Mouse (Mus musculus): Measurements from ENCODE around the gene Tmem260.
A peak's percentile ranks its signal among the peaks of the same experiment; 100 is the strongest.

The Tmem260 gene

GRCm38 (mm10) chr14:48476278-48476677, 30.4 kb downstream of the Tmem260 start:
- DNase-seq (ENCODE audit: extremely low read depth, insufficient read length, low spot score), result no peak

DNA sequence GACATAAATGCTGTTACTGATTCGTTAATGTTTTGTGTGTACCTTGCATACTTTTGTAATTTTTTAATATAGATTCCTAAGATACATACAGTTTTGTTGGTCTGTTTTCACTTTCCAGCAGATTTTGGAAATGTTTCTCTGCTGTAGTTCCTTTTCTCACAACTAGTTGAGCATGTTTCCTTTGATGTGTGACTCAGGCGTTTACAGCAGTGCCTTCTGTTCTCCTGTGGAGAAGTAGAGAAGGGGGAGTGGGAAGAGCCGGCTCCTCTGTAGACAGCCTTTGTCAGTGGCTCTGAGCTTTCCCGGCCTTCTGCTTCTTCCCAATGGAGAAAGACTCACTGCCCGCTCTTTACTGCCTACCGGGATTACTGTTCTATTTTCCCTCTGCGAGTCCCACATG, 35.7 kb downstream of the Tmem260 start:
- DNase-seq (ENCODE audit: extremely low read depth, insufficient read length, low spot score), result no peak

GRCm38 (mm10) chr14:48482762-48483161, 36.8 kb downstream of the Tmem260 start:
- no peak for DNase-seq (ENCODE audit: extremely low read depth, insufficient read length, low spot score)

DNA sequence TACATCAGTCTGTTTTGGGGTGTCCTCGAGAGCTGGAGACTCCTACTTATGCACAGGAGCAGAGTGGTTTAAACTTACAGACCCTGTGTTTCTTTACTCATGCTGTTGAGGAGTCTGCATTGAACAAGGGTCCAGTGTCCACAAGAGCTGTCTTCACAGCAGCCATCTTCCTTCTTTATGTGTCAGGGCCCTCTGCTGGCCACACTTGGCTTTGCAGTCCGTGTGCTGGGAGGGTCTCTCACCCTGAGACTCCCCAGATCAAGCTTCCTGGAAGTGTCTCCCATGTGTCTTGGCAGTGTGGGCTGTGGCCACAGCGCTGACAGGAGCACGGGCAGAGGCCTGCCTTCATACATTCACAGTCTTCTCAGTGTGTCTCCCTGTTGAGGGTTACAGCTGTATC, 48.0 kb downstream of the Tmem260 start:
- peak; percentile 16 for DNase-seq (ENCODE audit: extremely low read depth, insufficient read length, low spot score)

DNA sequence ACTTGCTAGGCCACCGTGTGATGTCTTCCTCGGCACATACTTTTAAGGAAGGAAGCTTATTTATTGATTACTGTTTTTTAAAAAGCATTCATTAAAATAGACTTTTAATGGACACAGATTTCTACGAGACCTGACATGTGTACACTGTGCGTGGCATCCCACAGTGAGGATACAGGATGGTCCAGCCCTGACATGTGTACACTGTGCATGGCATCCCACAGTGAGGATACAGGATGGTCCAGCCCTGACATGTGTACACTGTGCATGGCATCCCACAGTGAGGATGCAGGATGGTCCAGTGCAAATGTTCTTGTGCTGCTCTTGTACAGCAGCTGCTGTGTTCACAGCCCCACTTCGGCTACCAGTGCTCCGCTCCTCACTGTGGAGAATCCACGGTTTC, 56.6 kb downstream of the Tmem260 start:
- DNase-seq (ENCODE audit: extremely low read depth, insufficient read length, low spot score), result no peak

- DNase-seq (ENCODE audit: extremely low read depth, insufficient read length, low spot score), result no peak
Measured at GRCm38 (mm10) chr14:48503691-48504565, 58.0 kb downstream of the Tmem260 start.

GRCm38 (mm10) chr14:48504566-48504950, 58.6 kb downstream of the Tmem260 start:
- DNase-seq (ENCODE audit: extremely low read depth, insufficient read length, low spot score), result no peak

DNA sequence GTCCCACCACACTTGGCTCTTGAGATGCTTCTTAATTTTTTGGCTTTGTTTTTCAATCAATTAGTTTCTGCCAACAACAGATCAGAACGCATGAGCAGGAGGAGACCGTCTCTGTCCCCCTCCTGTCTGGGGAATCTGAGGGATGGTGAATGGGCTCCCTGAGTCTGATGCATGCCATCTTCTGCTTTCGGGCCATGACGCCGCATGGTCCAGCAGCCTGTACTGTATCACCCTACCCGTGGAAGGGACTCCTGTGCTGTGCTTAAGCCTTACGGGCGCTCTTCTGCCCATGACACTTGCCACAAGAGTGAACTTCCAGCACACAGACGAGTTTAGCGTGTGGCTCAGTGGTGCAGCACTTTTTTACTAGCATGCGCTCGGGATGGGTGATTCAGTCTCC, 59.7 kb downstream of the Tmem260 start:
- no peak for DNase-seq (ENCODE audit: extremely low read depth, insufficient read length, low spot score)

DNA sequence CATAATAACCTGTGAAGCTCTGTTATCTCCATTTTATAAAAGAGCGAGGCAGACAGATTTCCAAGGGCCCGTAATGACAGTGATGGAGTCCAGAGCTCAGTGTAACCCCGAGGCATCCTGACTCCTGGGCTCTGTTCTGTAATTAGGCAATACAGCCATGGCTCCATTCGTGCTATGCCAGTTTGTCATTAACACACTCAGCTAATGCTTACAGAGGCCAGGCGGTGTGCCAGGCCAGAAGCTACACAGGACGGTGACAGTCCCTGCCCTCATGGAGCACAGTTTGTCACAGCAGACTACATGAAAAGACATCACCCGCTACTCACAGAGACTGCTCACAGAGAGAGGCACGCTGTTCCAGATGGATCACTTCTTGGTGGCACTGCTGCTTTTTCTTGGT, 61.5 kb downstream of the Tmem260 start:
- no peak for DNase-seq (ENCODE audit: extremely low read depth, insufficient read length, low spot score)

DNA sequence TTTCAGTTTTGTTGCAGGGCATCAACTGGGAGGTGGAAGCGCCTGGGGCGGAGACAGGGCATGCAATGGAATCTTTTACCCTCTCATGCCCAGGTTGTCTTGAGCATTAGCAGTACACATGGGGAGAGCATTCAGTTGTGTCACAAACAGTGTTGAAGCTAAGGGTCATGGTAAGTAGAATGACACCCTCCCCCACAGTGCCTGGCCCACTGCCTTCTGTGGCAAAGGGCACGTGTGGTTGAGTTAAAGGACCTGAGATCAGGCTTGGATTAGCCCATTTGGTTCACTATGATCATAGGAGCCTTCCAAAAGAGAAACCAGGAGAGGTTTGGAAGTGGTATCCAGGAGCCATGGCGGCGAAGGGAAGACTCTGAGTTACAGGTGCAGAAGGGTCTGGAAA, 63.2 kb downstream of the Tmem260 start:
- DNase-seq (ENCODE audit: extremely low read depth, insufficient read length, low spot score), result no peak

GRCm38 (mm10) chr14:48513098-48513823, 67.3 kb downstream of the Tmem260 start:
- DNase-seq (ENCODE audit: extremely low read depth, insufficient read length, low spot score), result no peak

DNA sequence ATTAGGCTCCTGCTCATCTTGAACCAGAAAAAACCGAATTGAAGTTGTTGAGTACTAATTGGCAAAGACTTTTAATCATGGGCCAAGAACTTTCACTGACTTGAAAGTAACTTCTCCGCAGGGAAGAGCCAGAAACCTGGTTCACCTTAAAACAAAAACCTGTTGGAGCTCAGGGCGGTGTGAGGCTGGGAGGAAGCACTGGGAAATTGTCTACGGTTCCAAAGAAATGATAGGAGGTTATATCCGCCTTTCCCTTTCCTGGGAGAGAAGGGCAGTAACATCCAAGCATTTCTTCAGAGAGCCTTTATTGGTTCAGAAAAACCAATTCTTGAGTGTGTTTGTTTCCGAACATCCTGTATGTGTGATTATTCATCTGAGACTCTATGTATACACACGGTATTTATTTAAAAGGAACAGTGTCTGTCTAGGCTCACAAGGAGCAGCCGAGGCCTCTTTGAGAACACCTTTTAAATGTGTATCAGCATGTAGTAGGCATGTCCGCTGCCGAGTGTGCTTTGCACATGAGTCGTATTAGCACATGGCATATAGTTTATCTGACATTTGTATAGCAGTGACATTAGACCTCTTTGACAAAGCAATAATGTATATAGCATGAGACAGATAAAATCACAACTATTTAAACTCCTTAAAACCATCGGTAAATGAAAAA, 68.0 kb downstream of the Tmem260 start:
- DNase-seq (ENCODE audit: extremely low read depth, insufficient read length, low spot score), result no peak

- DNase-seq (ENCODE audit: extremely low read depth, insufficient read length, low spot score), result no peak
Measured at GRCm38 (mm10) chr14:48514620-48515019, 68.7 kb downstream of the Tmem260 start.

DNA sequence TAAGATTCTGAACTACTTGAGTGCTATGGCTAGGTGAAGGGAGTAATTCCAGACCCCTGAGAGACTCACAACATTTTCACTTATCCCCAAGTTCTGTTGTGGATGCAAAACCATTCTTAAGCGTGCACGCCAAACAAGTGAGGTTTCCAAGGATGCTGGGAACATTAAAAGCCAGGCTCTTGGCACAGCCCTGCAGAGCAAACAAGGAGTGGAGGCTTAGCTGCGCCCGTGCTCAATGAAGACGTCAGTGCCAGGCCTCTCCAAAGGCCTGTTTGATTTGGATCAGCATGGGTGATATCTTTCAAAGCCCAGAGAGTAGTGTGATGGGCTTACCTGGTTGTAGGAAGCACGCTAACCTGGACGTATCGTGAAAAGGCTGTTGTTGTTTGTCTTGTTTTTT, 69.6 kb downstream of the Tmem260 start:
- no peak for DNase-seq (ENCODE audit: extremely low read depth, insufficient read length, low spot score)

- DNase-seq (ENCODE audit: extremely low read depth, insufficient read length, low spot score), result no peak
Measured at GRCm38 (mm10) chr14:48523361-48523760, 77.4 kb downstream of the Tmem260 start.

GRCm38 (mm10) chr14:48524135-48524534, 78.2 kb downstream of the Tmem260 start:
- DNase-seq (ENCODE audit: extremely low read depth, insufficient read length, low spot score), result no peak

- DNase-seq (ENCODE audit: extremely low read depth, insufficient read length, low spot score), result no peak
Measured at GRCm38 (mm10) chr14:48525055-48525454, 79.1 kb downstream of the Tmem260 start.

DNA sequence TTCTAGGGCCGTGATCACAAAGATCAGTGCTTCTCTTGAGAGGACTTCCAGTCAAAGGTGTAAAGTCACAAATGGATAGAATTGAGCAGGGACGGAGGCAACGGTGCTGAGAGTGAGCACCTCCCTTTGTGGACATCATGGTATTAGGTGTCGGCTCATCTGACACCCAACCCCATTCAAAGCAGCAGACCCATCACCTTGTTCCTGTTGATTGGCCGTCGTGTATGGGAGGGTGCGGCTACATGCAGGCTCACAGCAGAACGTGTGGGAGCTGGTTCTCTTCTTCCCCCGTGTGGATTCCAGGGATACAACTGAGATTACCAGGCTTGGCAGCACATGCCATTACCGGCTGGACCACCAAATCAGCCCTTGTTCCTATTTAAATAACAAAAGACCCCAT, 84.7 kb downstream of the Tmem260 start:
- no peak for DNase-seq (ENCODE audit: extremely low read depth, insufficient read length, low spot score)

DNA sequence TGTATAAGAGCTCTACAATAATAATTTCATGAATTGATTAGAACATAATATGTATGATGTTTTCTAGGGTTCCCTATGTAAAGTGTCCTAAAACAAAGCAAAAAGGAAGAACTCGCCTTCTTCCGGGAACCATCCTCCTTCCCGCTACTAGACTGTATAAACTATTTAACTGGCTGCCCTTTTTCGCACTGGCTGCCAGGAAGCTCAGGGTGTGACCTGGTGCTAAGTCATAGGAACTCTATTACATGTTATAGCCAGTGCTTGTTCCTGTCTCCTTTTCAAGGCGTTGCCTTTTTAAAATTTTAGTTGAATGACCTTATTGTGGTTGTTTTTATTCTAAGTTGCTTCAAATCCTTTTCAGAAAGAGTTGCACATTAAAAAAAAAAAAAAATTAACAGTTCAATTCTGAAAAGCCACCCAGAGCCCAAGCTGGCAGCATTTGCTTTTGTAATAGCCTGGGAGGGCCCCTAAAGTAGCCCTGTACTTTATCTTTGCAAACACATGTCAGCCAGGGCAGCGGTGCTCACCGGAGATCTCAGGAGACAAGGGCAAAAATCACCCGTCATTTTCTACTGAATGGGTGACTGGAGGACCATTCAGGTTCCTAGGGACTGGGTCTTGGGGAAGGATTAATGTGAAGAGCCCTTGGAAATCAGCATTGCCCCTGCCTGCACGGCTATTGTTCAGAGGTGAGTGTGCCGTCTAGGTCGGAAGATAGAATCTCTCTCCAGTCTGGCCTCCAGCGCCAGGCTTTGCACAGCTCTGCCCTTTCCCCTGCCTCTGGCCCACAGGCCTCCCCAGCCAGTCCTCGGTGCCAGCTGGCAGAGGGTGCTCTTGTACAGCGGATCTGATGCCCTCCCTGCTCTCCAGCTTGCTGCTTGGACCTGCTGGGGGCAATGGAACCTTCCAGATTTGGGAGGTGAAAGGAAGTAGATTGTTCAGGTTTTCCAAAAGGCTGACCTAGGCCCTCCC, 92.2 kb downstream of the Tmem260 start:
- no peak for DNase-seq (ENCODE audit: extremely low read depth, insufficient read length, low spot score)

DNA sequence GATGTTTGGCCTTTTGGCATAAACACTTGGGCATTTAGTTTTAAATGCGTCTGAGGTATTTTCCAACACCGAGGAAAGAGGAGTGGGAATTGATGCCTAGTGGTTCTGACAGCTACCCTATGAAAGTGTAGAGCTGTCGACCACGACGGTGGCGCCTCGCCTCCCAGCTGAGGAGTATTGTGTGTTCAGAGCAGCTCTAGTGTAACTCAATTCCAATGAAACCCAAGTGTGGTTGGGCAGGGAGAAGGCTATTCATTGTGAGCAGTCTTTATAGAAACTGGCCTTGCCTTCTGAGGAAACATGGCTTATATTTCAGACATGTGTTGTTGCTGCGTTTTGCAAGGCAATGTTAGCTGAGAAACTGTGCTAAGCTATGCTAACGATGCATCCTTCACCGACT, 99.2 kb downstream of the Tmem260 start:
- no peak for DNase-seq (ENCODE audit: extremely low read depth, insufficient read length, low spot score)
